In genomic region chr11:7064484-7065185, GRCm38 (mm10) we compare ENCODE assay signal across 8 mouse cellular contexts. TPM values are rescaled to one million over a fixed set of nuclear protein-coding genes. Genes with fewer than 3 reads are reported as not detected.
DNase-seq lines count a peak whose midpoint lies in the region; ATAC-seq and TF ChIP-seq lines count a peak whose summit lies in the region.

No protein-coding gene starts in this region.

- peaks cover 3% of the 10 kb centered on the region; the same call in 1 of the 2 replicates for H3K27me3 ChIP-seq in forebrain, postnatal 0 days (ENCODE audit: insufficient read depth, low read length)
- H3K27me3 ChIP-seq in limb, embryonic 12.5 days: peaks cover 86% of the 10 kb centered on the region
- H3K27me3 ChIP-seq in stomach, embryonic 16.5 days (ENCODE audit: control insufficient read depth, insufficient read depth, low read length): peaks cover 45% of the 10 kb centered on the region

- no peaks in the 10 kb centered on the region for H3K9me3 ChIP-seq in forebrain, postnatal 0 days (ENCODE audit: low read length)
- no peaks in the 10 kb centered on the region for H3K9me3 ChIP-seq in limb, embryonic 12.5 days
- no peaks in the 10 kb centered on the region for H3K9me3 ChIP-seq in stomach, embryonic 16.5 days (replicated peaks; ENCODE audit: control insufficient read depth, low read length)

- no peak for DNase-seq in frontal cortex, postnatal 14 days (ENCODE audit: low spot score in 2 of 2)
- peak; percentile 68 to 76 for DNase-seq in cerebellum, adult 18-20 months
- DNase-seq in forebrain, postnatal 0 days: peak; percentile 43
- no peak for DNase-seq in thymus, adult 18-20 months

- H3K36me3 ChIP-seq in forebrain, postnatal 0 days (ENCODE audit: insufficient read depth): no peaks in the 10 kb centered on the region
- no peaks in the 10 kb centered on the region for H3K36me3 ChIP-seq in limb, embryonic 12.5 days
- H3K36me3 ChIP-seq in stomach, embryonic 16.5 days (ENCODE audit: control insufficient read depth, insufficient read depth, low read length): no peaks in the 10 kb centered on the region

- H3K27ac ChIP-seq in forebrain, postnatal 0 days (ENCODE audit: low read depth, low read length): no peak overlapping the region
- H3K27ac ChIP-seq in limb, embryonic 12.5 days: no peak overlapping the region
- H3K27ac ChIP-seq in stomach, embryonic 16.5 days (ENCODE audit: low read length): no peak overlapping the region

- peak overlapping the region; percentile 70 for H3K4me3 ChIP-seq in forebrain, postnatal 0 days (ENCODE audit: low read depth, low read length)
- peak overlapping the region; percentile 57 for H3K4me3 ChIP-seq in limb, embryonic 12.5 days (replicated peaks)
- peak overlapping the region; percentile 68 for H3K4me3 ChIP-seq in stomach, embryonic 16.5 days (replicated peaks; ENCODE audit: low read length)

- H3K4me1 ChIP-seq in forebrain, postnatal 0 days (ENCODE audit: insufficient read depth): no peaks in the 10 kb centered on the region
- H3K4me1 ChIP-seq in limb, embryonic 12.5 days (replicated peaks): peaks cover 23% of the 10 kb centered on the region
- H3K4me1 ChIP-seq in stomach, embryonic 16.5 days (ENCODE audit: control insufficient read depth, insufficient read depth, low read length): peaks cover 12% of the 10 kb centered on the region

- WGBS in forebrain, postnatal 0 days: 4% methylated on average over 26 of the region's 26 CpGs
- WGBS in limb, embryonic 12.5 days: under 1% methylated on average over 26 of the region's 26 CpGs
- 4% methylated on average over 26 of the region's 26 CpGs for WGBS in stomach, embryonic 16.5 days

- 0 out of 2 replicates have a peak, but pooled peaks have one; percentile 13 for ATAC-seq in frontal cortex, adult (ENCODE audit: low TSS enrichment)
- no peak; the same call in 1 of the 2 replicates for ATAC-seq in forebrain, postnatal 0 days
- no peak for ATAC-seq in limb, embryonic 12.5 days (ENCODE audit: insufficient number of reproducible peaks, insufficient read depth, low FRiP score, low TSS enrichment, low read depth)
- no peak for ATAC-seq in stomach, embryonic 16.5 days (ENCODE audit: insufficient read depth, low FRiP score)
- ATAC-seq in inflammation-experienced regulatory T-cells, adult 6 months: no peak

- peak overlapping the region; percentile 80 for H3K4me2 ChIP-seq in forebrain, postnatal 0 days (ENCODE audit: low read depth)
- H3K4me2 ChIP-seq in limb, embryonic 12.5 days: peak overlapping the region; percentile 92
- peak overlapping the region; percentile 66 for H3K4me2 ChIP-seq in stomach, embryonic 16.5 days (ENCODE audit: low read depth, low read length)

- TF ChIP-seq CTCF in forebrain, postnatal 0 days (IDR thresholded peaks at IDR 0.05; ENCODE audit: low read depth): no peak

- H3K9ac ChIP-seq in forebrain, postnatal 0 days: peak overlapping the region; percentile 81
- no peak overlapping the region for H3K9ac ChIP-seq in limb, embryonic 12.5 days (replicated peaks)
- peak overlapping the region; percentile 35; the same call in 1 of the 2 replicates for H3K9ac ChIP-seq in stomach, embryonic 16.5 days (ENCODE audit: low read length)

RNA-seq across cellular contexts. Expression of gene Adcy1, which starts 1.3 kb away (rescaled TPM):
- 115 and 159 TPM in 2 replicates for total RNA-seq in forebrain, postnatal 0 days (2014; rRNA removed)
- polyA plus RNA-seq in forebrain, postnatal 0 days (2015; fragmentation: Nextera tagmentation; extraction: Ambion mirVana): 12.6 and 13.6 TPM in 2 replicates
- 0.81 and 0.89 TPM in 2 replicates for polyA plus RNA-seq in limb, embryonic 12.5 days (2016; fragmentation: Nextera tagmentation; extraction: Ambion mirVana)
- polyA plus RNA-seq in stomach, embryonic 16.5 days (2015; fragmentation: Nextera tagmentation; extraction: Ambion mirVana): 1.8 and 2.2 TPM in 2 replicates
- under 1 TPM in 1 of 3 experiments, not detected in 2; 0.08 TPM for polyA plus RNA-seq in inflammation-experienced regulatory T-cells, adult 6 months (2017; shearing (Covaris generic))

Comparison
In these comparisons a context has a peak if more than half of its experiments do, and no peak if none do; other contexts are left out.
1. DNase-seq: peak in cerebellum, adult 18-20 months (2 of 2) and forebrain, postnatal 0 days (single experiment); none in frontal cortex, postnatal 14 days (0 of 2) and thymus, adult 18-20 months (0 of 2).
2. Peak in every context shown above with its lines, with median percentiles within 50 percentile points of each other: H3K4me2 ChIP-seq and H3K4me3 ChIP-seq.